Mouse (Mus musculus): ENCODE results near the gene Tkfc. TPM values are rescaled to one million over a fixed set of nuclear protein-coding genes. Genes with fewer than 3 reads are reported as not detected.

Gene Tkfc
- polyA plus RNA-seq, 1 experiment = 11.9 TPM

Other genes starting within 250 kb of the Tkfc start
- 1.2 TPM in 2 replicates for gene Syt7, start 216.6 kb downstream of the Tkfc start, polyA plus RNA-seq (2012; rRNA removed)
- 2.9 and 3.3 TPM in 2 replicates for gene Lrrc10b, start 148.2 kb downstream of the Tkfc start, polyA plus RNA-seq (2012; rRNA removed)
- 0.26 and 0.44 TPM in 2 replicates for gene Ppp1r32, start 122.7 kb downstream of the Tkfc start, polyA plus RNA-seq (2012; rRNA removed)
- gene Cpsf7, start 80.4 kb downstream of the Tkfc start, polyA plus RNA-seq (2012; rRNA removed) = 61.3 and 68.7 TPM in 2 replicates
- 50.8 and 52.0 TPM in 2 replicates for gene Sdhaf2, start 79.5 kb downstream of the Tkfc start, polyA plus RNA-seq (2012; rRNA removed)
- gene Tmem216, start 49.4 kb downstream of the Tkfc start, polyA plus RNA-seq (2012; rRNA removed) = 25.0 and 35.7 TPM in 2 replicates
- 30.8 and 35.8 TPM in 2 replicates for gene Cyb561a3, start 28.5 kb downstream of the Tkfc start, polyA plus RNA-seq (2012; rRNA removed)
- 15.8 and 19.2 TPM in 2 replicates for gene Tmem138, start 28.3 kb downstream of the Tkfc start, polyA plus RNA-seq (2012; rRNA removed)
- gene Ddb1, start 327 bp downstream of the Tkfc start, polyA plus RNA-seq (2012; rRNA removed) = 149 and 160 TPM in 2 replicates
- 0.07 and 0.12 TPM in 2 replicates for gene Vwce, start 28.6 kb upstream of the Tkfc start, polyA plus RNA-seq (2012; rRNA removed)
- gene Pga5, start 72.4 kb upstream of the Tkfc start, polyA plus RNA-seq (2012; rRNA removed) = 0.08 TPM in 1 of 2 replicates, not detected in the other
- 14.5 and 17.5 TPM in 2 replicates for gene Vps37c, start 83.1 kb upstream of the Tkfc start, polyA plus RNA-seq (2012; rRNA removed)
- 0.50 and 0.65 TPM in 2 replicates for gene Cd5, start 133.3 kb upstream of the Tkfc start, polyA plus RNA-seq (2012; rRNA removed)
- gene Cd6, start 224.4 kb upstream of the Tkfc start, polyA plus RNA-seq (2012; rRNA removed) = 0.39 and 0.50 TPM in 2 replicates
- gene Slc15a3, start 234.1 kb upstream of the Tkfc start, polyA plus RNA-seq (2012; rRNA removed) = 0.99 and 1.7 TPM in 2 replicates